9 mouse cellular contexts compared by ENCODE assay signal in the genomic region with DNA sequence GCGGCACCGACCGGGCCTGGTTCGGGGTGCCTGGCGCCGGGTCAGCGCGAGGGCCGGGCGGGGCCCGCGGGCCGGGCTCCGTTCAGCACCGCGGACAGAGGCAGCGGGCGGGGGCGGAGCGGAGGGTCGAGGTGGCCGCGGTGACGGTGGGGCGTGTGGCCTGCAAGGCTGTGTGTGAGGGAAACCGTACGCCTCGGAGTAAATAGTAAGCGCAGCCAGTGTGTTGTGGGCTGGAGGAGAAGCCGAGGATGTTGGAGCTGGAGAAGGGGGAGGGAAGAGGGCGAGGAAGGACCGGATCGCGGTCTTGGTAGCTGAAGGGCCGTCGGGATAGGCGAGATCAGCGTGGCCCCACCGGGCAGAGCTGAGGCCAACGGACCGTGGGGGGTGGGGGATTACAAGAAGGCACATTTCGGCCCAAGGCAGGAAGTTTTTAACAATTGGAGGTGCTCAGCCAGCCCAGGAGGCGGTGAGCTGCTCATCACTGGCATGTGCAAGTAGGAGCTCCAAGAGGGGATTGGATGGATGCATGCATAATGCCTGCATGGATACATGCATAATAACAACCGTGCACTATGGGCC. TPM values are rescaled to one million over a fixed set of nuclear protein-coding genes. Genes with fewer than 3 reads are reported as not detected.
DNase-seq lines count a peak whose midpoint lies in the region; ATAC-seq and TF ChIP-seq lines count a peak whose summit lies in the region.
"Had no signal": no experiment of that assay in that cellular context is flagged by ENCODE, and none has a peak within 500 bp of the region (broad histone marks: within the 10 kb centered on the region; RNA-seq: fewer than 3 reads in every experiment).

No protein-coding gene starts in this region.

- peaks cover 17% of the 10 kb centered on the region for H3K4me1 ChIP-seq in cerebellum, adult 2 months (ENCODE audit: control insufficient read depth, insufficient read depth, low read length)
- peaks cover 12% of the 10 kb centered on the region; the same call in 1 of the 2 replicates for H3K4me1 ChIP-seq in forebrain, postnatal 0 days (ENCODE audit: insufficient read depth)
- peaks cover 30% of the 10 kb centered on the region for H3K4me1 ChIP-seq in hindbrain, embryonic 12.5 days

- no peaks in the 10 kb centered on the region for H3K36me3 ChIP-seq in forebrain, postnatal 0 days (ENCODE audit: insufficient read depth)
- H3K36me3 ChIP-seq in hindbrain, embryonic 12.5 days, result no peaks in the 10 kb centered on the region

- TF ChIP-seq CTCF in cerebellum, adult 2 months (IDR thresholded peaks at IDR 0.05; ENCODE audit: borderline replicate concordance, insufficient read depth, low read depth, low read length), result no peak
- no peak for TF ChIP-seq CTCF in forebrain, postnatal 0 days (IDR thresholded peaks at IDR 0.05; ENCODE audit: low read depth)

- peak; percentile 65; the same call in 1 of the 2 replicates for TF ChIP-seq POLR2A in cerebellum, adult 2 months (IDR thresholded peaks at IDR 0.05; ENCODE audit: borderline replicate concordance, insufficient read depth, low read length)

- peak; percentile 59 for DNase-seq in R1 (ENCODE audit: low read depth, low spot score)
- DNase-seq in cerebellum, adult 2 months, result peak; percentile 86 to 87
- peak; percentile 72 for DNase-seq in forebrain, postnatal 0 days
- peak; percentile 37 to 48 for DNase-seq in layer of hippocampus, postnatal 36 days
- DNase-seq in lung, postnatal 14 days, result peak; percentile 68
- DNase-seq in ovary, postnatal 36 days (ENCODE audit: low spot score), result peak; percentile 77
- peak; percentile 51 to 75 for DNase-seq in urinary bladder, postnatal 4 days (ENCODE audit: low spot score in 2 of 2)

- peak overlapping the region; percentile 86 for H3K27ac ChIP-seq in cerebellum, adult 2 months (ENCODE audit: insufficient read depth, low read length)
- peak overlapping the region; percentile 87 for H3K27ac ChIP-seq in forebrain, postnatal 0 days (ENCODE audit: low read depth, low read length)
- H3K27ac ChIP-seq in hindbrain, embryonic 12.5 days, result peak overlapping the region; percentile 87

- peak overlapping the region; percentile 76 for H3K4me2 ChIP-seq in forebrain, postnatal 0 days (ENCODE audit: low read depth)
- H3K4me2 ChIP-seq in hindbrain, embryonic 12.5 days (replicated peaks), result peak overlapping the region; percentile 84

- no peaks in the 10 kb centered on the region for H3K27me3 ChIP-seq in cerebellum, adult 2 months (ENCODE audit: control insufficient read depth, insufficient read depth, low read length)
- peaks cover 4% of the 10 kb centered on the region; the same call in 1 of the 2 replicates for H3K27me3 ChIP-seq in forebrain, postnatal 0 days (ENCODE audit: insufficient read depth, low read length)
- peaks cover 35% of the 10 kb centered on the region for H3K27me3 ChIP-seq in hindbrain, embryonic 12.5 days

- no peaks in the 10 kb centered on the region for H3K9me3 ChIP-seq in forebrain, postnatal 0 days (ENCODE audit: low read length)
- H3K9me3 ChIP-seq in hindbrain, embryonic 12.5 days (replicated peaks), result no peaks in the 10 kb centered on the region

- ATAC-seq in forebrain, postnatal 0 days, result peak; percentile 87
- peak; percentile 71 for ATAC-seq in hindbrain, embryonic 12.5 days (ENCODE audit: low FRiP score)

- H3K9ac ChIP-seq in forebrain, postnatal 0 days, result peak overlapping the region; percentile 87
- peak overlapping the region; percentile 90 for H3K9ac ChIP-seq in hindbrain, embryonic 12.5 days

- peak overlapping the region; percentile 70 for H3K4me3 ChIP-seq in cerebellum, adult 2 months (replicated peaks; ENCODE audit: insufficient read depth, low read depth, low read length)
- H3K4me3 ChIP-seq in forebrain, postnatal 0 days (ENCODE audit: low read depth, low read length), result peak overlapping the region; percentile 74
- H3K4me3 ChIP-seq in hindbrain, embryonic 12.5 days, result peak overlapping the region; percentile 74

- WGBS in cerebellum, adult 2 months, result 1% methylated on average over 44 of the region's 44 CpGs
- 2% methylated on average over 40 of the region's 44 CpGs for WGBS in forebrain, postnatal 0 days
- WGBS in hindbrain, embryonic 12.5 days, result 1% methylated on average over 43 of the region's 44 CpGs

RNA-seq across cellular contexts. Expression of a gene that starts 0.6 kb away (rescaled TPM):
- 153 and 190 TPM in 2 replicates for polyA plus RNA-seq in cerebellum, adult 2 months (2012; rRNA removed)
- 124 and 128 TPM in 2 replicates for total RNA-seq in forebrain, postnatal 0 days (2014; rRNA removed)
- polyA plus RNA-seq in forebrain, postnatal 0 days (2015; fragmentation: Nextera tagmentation; extraction: Ambion mirVana), result 15.5 and 17.0 TPM in 2 replicates
- polyA plus RNA-seq in hindbrain, embryonic 12.5 days (2016; fragmentation: Nextera tagmentation; extraction: Ambion mirVana), result 5.3 and 6.0 TPM in 2 replicates
- total RNA-seq in layer of hippocampus, postnatal 36 days (2021), result 10 to 100 TPM; 42.0 to 46.5 TPM
- total RNA-seq: gastrocnemius, adult 8-10 months had no signal

RNA-seq across cellular contexts. Expression of a gene that starts 24.9 kb away (rescaled TPM):
- polyA plus RNA-seq in cerebellum, adult 2 months (2012; rRNA removed), result 1.9 TPM in 2 replicates
- 1.6 and 1.9 TPM in 2 replicates for total RNA-seq in forebrain, postnatal 0 days (2014; rRNA removed)
- 1.6 and 1.9 TPM in 2 replicates for polyA plus RNA-seq in forebrain, postnatal 0 days (2015; fragmentation: Nextera tagmentation; extraction: Ambion mirVana)
- 3.4 and 4.1 TPM in 2 replicates for polyA plus RNA-seq in hindbrain, embryonic 12.5 days (2016; fragmentation: Nextera tagmentation; extraction: Ambion mirVana)
- 1 to 10 TPM in 1 of 2 experiments, under 1 TPM in 1; 0.63 to 1.3 TPM for total RNA-seq in layer of hippocampus, postnatal 36 days (2021)

RNA-seq across cellular contexts. Expression of a gene that starts 40.1 kb away (rescaled TPM):
- polyA plus RNA-seq in cerebellum, adult 2 months (2012; rRNA removed), result not detected in 2 replicates
- total RNA-seq in forebrain, postnatal 0 days (2014; rRNA removed), result not detected in 2 replicates
- not detected in 2 replicates for polyA plus RNA-seq in forebrain, postnatal 0 days (2015; fragmentation: Nextera tagmentation; extraction: Ambion mirVana)
- polyA plus RNA-seq in hindbrain, embryonic 12.5 days (2016; fragmentation: Nextera tagmentation; extraction: Ambion mirVana), result not detected in 2 replicates
- total RNA-seq in layer of hippocampus, postnatal 36 days (2021), result not detected
- total RNA-seq: gastrocnemius, adult 8-10 months had no signal

RNA-seq across cellular contexts. Expression of a gene that starts 43.5 kb away (rescaled TPM):
- polyA plus RNA-seq in cerebellum, adult 2 months (2012; rRNA removed), result 72.8 and 81.5 TPM in 2 replicates
- 26.4 and 31.4 TPM in 2 replicates for total RNA-seq in forebrain, postnatal 0 days (2014; rRNA removed)
- 53.4 and 55.5 TPM in 2 replicates for polyA plus RNA-seq in forebrain, postnatal 0 days (2015; fragmentation: Nextera tagmentation; extraction: Ambion mirVana)
- 17.1 and 17.3 TPM in 2 replicates for polyA plus RNA-seq in hindbrain, embryonic 12.5 days (2016; fragmentation: Nextera tagmentation; extraction: Ambion mirVana)
- 10 to 100 TPM; 51.4 to 57.4 TPM for total RNA-seq in layer of hippocampus, postnatal 36 days (2021)

RNA-seq across cellular contexts. Expression of a gene that starts 46.5 kb away (rescaled TPM):
- 52.9 and 53.4 TPM in 2 replicates for polyA plus RNA-seq in cerebellum, adult 2 months (2012; rRNA removed)
- total RNA-seq in forebrain, postnatal 0 days (2014; rRNA removed), result 35.9 and 41.9 TPM in 2 replicates
- 30.7 and 34.1 TPM in 2 replicates for polyA plus RNA-seq in forebrain, postnatal 0 days (2015; fragmentation: Nextera tagmentation; extraction: Ambion mirVana)
- polyA plus RNA-seq in hindbrain, embryonic 12.5 days (2016; fragmentation: Nextera tagmentation; extraction: Ambion mirVana), result 37.3 and 38.5 TPM in 2 replicates
- total RNA-seq in layer of hippocampus, postnatal 36 days (2021), result 10 to 100 TPM; 21.7 to 25.0 TPM

Comparison
In these comparisons a context has a peak if more than half of its experiments do, and no peak if none do; other contexts are left out.
1. Peak in every context shown above with its lines: DNase-seq, ATAC-seq, H3K4me3 ChIP-seq and H3K27ac ChIP-seq.